8 mouse cellular contexts compared by ENCODE assay signal in genomic region chr17:74395383-74396065, GRCm38 (mm10). TPM values are rescaled to one million over a fixed set of nuclear protein-coding genes. Genes with fewer than 3 reads are reported as not detected.
DNase-seq lines count a peak whose midpoint lies in the region; ATAC-seq and TF ChIP-seq lines count a peak whose summit lies in the region.

Slc30a6 (plus strand) TSS chr17:74395608.

- peak; percentile 97 for TF ChIP-seq POLR2A in testis, adult 2 months (IDR thresholded peaks at IDR 0.05; ENCODE audit: control insufficient read depth, low read depth, low read length)

- H3K4me1 ChIP-seq in E14TG2a.4 (replicated peaks; ENCODE audit: low read depth, low read length) = peaks cover 19% of the 10 kb centered on the region
- peaks cover 10% of the 10 kb centered on the region for H3K4me1 ChIP-seq in forebrain, embryonic 12.5 days
- H3K4me1 ChIP-seq in heart, postnatal 0 days (ENCODE audit: control insufficient read depth, insufficient read depth) = peaks cover 6% of the 10 kb centered on the region; the same call in 1 of the 2 replicates
- H3K4me1 ChIP-seq in liver, embryonic 16.5 days (ENCODE audit: control insufficient read depth, low read depth, low read length) = peaks cover 12% of the 10 kb centered on the region
- H3K4me1 ChIP-seq in neural tube, embryonic 13.5 days (replicated peaks) = peaks cover 18% of the 10 kb centered on the region
- peaks cover 2% of the 10 kb centered on the region for H3K4me1 ChIP-seq in testis, adult 2 months (ENCODE audit: control insufficient read depth, insufficient read depth, low read length)

- peak; percentile 96 for DNase-seq in c-Kit-positive CD71-positive TER-119-positive erythroid progenitor cells, embryonic 14.5 days (ENCODE audit: low spot score)
- peak; percentile 95 for DNase-seq in heart, postnatal 0 days (ENCODE audit: low spot score)
- peak; percentile 98 to 99 for DNase-seq in kidney, postnatal 4 days

- peak; percentile 65; the same call in 1 of the 2 replicates for TF ChIP-seq EP300 in heart, postnatal 0 days (IDR thresholded peaks at IDR 0.05; ENCODE audit: low read depth)

- peak within 1 kb of the TSS; percentile 99 for H3K4me3 ChIP-seq in E14TG2a.4 (replicated peaks; ENCODE audit: low read length)
- peak within 1 kb of the TSS; percentile 78 for H3K4me3 ChIP-seq in forebrain, embryonic 12.5 days (replicated peaks)
- peak within 1 kb of the TSS; percentile 77 for H3K4me3 ChIP-seq in heart, postnatal 0 days (ENCODE audit: low read depth, low read length)
- peak within 1 kb of the TSS; percentile 97 for H3K4me3 ChIP-seq in liver, embryonic 16.5 days (ENCODE audit: low read depth, low read length)
- peak within 1 kb of the TSS; percentile 90 for H3K4me3 ChIP-seq in neural tube, embryonic 13.5 days
- peak within 1 kb of the TSS; percentile 97 for H3K4me3 ChIP-seq in testis, adult 2 months (ENCODE audit: control insufficient read depth, low read depth, low read length)

- peak within 1 kb of the TSS; percentile 87 for H3K27ac ChIP-seq in forebrain, embryonic 12.5 days
- H3K27ac ChIP-seq in heart, postnatal 0 days (ENCODE audit: low read depth) = peak within 1 kb of the TSS; percentile 83
- H3K27ac ChIP-seq in liver, embryonic 16.5 days (ENCODE audit: low read length) = peak within 1 kb of the TSS; percentile 93
- peak within 1 kb of the TSS; percentile 94 for H3K27ac ChIP-seq in neural tube, embryonic 13.5 days (replicated peaks)
- peak within 1 kb of the TSS; percentile 82 for H3K27ac ChIP-seq in testis, adult 2 months (ENCODE audit: control insufficient read depth, insufficient read depth, low read depth, low read length)

- WGBS in forebrain, embryonic 12.5 days = 0% methylated on average over 41 of the region's 41 CpGs
- WGBS in heart, postnatal 0 days = under 1% methylated on average over 41 of the region's 41 CpGs
- under 1% methylated on average over 41 of the region's 41 CpGs for WGBS in liver, embryonic 16.5 days (ENCODE audit: insufficient replicate concordance)
- WGBS in neural tube, embryonic 13.5 days = under 1% methylated on average over 41 of the region's 41 CpGs

- no peaks in the 10 kb centered on the region for H3K27me3 ChIP-seq in E14TG2a.4 (ENCODE audit: insufficient read depth, low read length)
- no peaks in the 10 kb centered on the region for H3K27me3 ChIP-seq in forebrain, embryonic 12.5 days
- H3K27me3 ChIP-seq in heart, postnatal 0 days (ENCODE audit: control insufficient read depth, insufficient read depth, low read length) = no peaks in the 10 kb centered on the region
- no peaks in the 10 kb centered on the region for H3K27me3 ChIP-seq in liver, embryonic 16.5 days (ENCODE audit: control insufficient read depth, insufficient read depth, low read depth, low read length)
- H3K27me3 ChIP-seq in neural tube, embryonic 13.5 days = no peaks in the 10 kb centered on the region
- H3K27me3 ChIP-seq in testis, adult 2 months (ENCODE audit: control insufficient read depth, insufficient read depth, low read length) = no peaks in the 10 kb centered on the region

- peaks cover 4% of the 10 kb centered on the region; the same call in 1 of the 2 replicates for H3K36me3 ChIP-seq in E14TG2a.4 (ENCODE audit: insufficient read depth, low read length)
- H3K36me3 ChIP-seq in forebrain, embryonic 12.5 days (replicated peaks) = no peaks in the 10 kb centered on the region
- no peaks in the 10 kb centered on the region for H3K36me3 ChIP-seq in heart, postnatal 0 days (replicated peaks; ENCODE audit: control insufficient read depth, insufficient read depth, low read length)
- no peaks in the 10 kb centered on the region for H3K36me3 ChIP-seq in liver, embryonic 16.5 days (ENCODE audit: control insufficient read depth, insufficient read depth)
- peaks cover under 1% of the 10 kb centered on the region; the same call in 1 of the 2 replicates for H3K36me3 ChIP-seq in neural tube, embryonic 13.5 days
- H3K36me3 ChIP-seq in testis, adult 2 months (ENCODE audit: control insufficient read depth, insufficient read depth, low read length) = no peaks in the 10 kb centered on the region

- peak within 1 kb of the TSS; percentile 89 for H3K9ac ChIP-seq in forebrain, embryonic 12.5 days
- peak within 1 kb of the TSS; percentile 89 for H3K9ac ChIP-seq in heart, postnatal 0 days (replicated peaks; ENCODE audit: low read depth, low read length)
- H3K9ac ChIP-seq in liver, embryonic 16.5 days (ENCODE audit: low read depth, low read length) = peak within 1 kb of the TSS; percentile 93
- peak within 1 kb of the TSS; percentile 93 for H3K9ac ChIP-seq in neural tube, embryonic 13.5 days

- peak; percentile 99 for ATAC-seq in forebrain, embryonic 12.5 days (ENCODE audit: low FRiP score)
- peak; percentile 100 for ATAC-seq in heart, postnatal 0 days (ENCODE audit: insufficient read depth, low read depth)
- peak; percentile 99 for ATAC-seq in liver, embryonic 16.5 days (ENCODE audit: low read depth)
- peak; percentile 100 for ATAC-seq in neural tube, embryonic 13.5 days (ENCODE audit: low read depth)

- no peaks in the 10 kb centered on the region for H3K9me3 ChIP-seq in E14TG2a.4 (ENCODE audit: low read length)
- H3K9me3 ChIP-seq in forebrain, embryonic 12.5 days = no peaks in the 10 kb centered on the region
- no peaks in the 10 kb centered on the region for H3K9me3 ChIP-seq in heart, postnatal 0 days (replicated peaks; ENCODE audit: control insufficient read depth, low read length)
- H3K9me3 ChIP-seq in liver, embryonic 16.5 days (replicated peaks; ENCODE audit: control insufficient read depth, low read length) = no peaks in the 10 kb centered on the region
- no peaks in the 10 kb centered on the region for H3K9me3 ChIP-seq in neural tube, embryonic 13.5 days

- peak within 1 kb of the TSS; percentile 56 for H3K4me2 ChIP-seq in forebrain, embryonic 12.5 days
- H3K4me2 ChIP-seq in heart, postnatal 0 days (ENCODE audit: low read depth, low read length) = peak within 1 kb of the TSS; percentile 86
- peak within 1 kb of the TSS; percentile 91 for H3K4me2 ChIP-seq in liver, embryonic 16.5 days (ENCODE audit: low read depth, low read length)
- H3K4me2 ChIP-seq in neural tube, embryonic 13.5 days = peak within 1 kb of the TSS; percentile 74

- TF ChIP-seq CTCF in E14TG2a.4 (conservative IDR thresholded peaks at IDR 0.05; ENCODE audit: low read length) = no peak
- no peak for TF ChIP-seq CTCF in heart, postnatal 0 days (IDR thresholded peaks at IDR 0.05; ENCODE audit: low read depth)
- no peak for TF ChIP-seq CTCF in testis, adult 2 months (IDR thresholded peaks at IDR 0.05; ENCODE audit: control insufficient read depth, insufficient read depth, insufficient replicate concordance, low read depth, low read length)

RNA-seq across cellular contexts. Expression of gene Slc30a6, which starts in this region (rescaled TPM):
- polyA plus RNA-seq in forebrain, embryonic 12.5 days (2016; fragmentation: Nextera tagmentation; extraction: Ambion mirVana) = 23.9 and 28.4 TPM in 2 replicates
- total RNA-seq in heart, postnatal 0 days (2014; rRNA removed; ENCODE audit: low replicate concordance) = 18.4 and 27.7 TPM in 2 replicates
- 19.9 and 20.4 TPM in 2 replicates for polyA plus RNA-seq in heart, postnatal 0 days (2015; fragmentation: Nextera tagmentation; extraction: Ambion mirVana)
- 16.3 and 16.6 TPM in 2 replicates for polyA plus RNA-seq in liver, embryonic 16.5 days (2015; fragmentation: Nextera tagmentation; extraction: Ambion mirVana)
- 31.2 and 32.8 TPM in 2 replicates for polyA plus RNA-seq in neural tube, embryonic 13.5 days (2015; fragmentation: Nextera tagmentation; extraction: Ambion mirVana)
- polyA plus RNA-seq in testis, adult 2 months (2012; rRNA removed) = 10.0 and 12.1 TPM in 2 replicates

Comparison
In these comparisons a context has a peak if more than half of its experiments do, and no peak if none do; other contexts are left out.
1. Peak in every context shown above with its lines: DNase-seq, ATAC-seq, H3K4me3 ChIP-seq and H3K27ac ChIP-seq.